Mouse (Mus musculus) limb, embryonic 10.5 days (tissue): ENCODE results near the gene Lrmda. TPM values are rescaled to one million over a fixed set of nuclear protein-coding genes. Genes with fewer than 3 reads are reported as not detected.

Experiments
- DNase-seq: peaks from one replicate; pipeline ENCODE4 v3.0.0-alpha.2; 2017; ENCODE audit warnings: low spot score
- H3K27ac ChIP-seq: fragments of 300-500 bp; sonication (generic); 2 replicates; pipeline ENCODE4 v1.5.1; 2016; ENCODE audit warnings: mild to moderate bottlenecking
- H3K27me3 ChIP-seq: fragments of 300-500 bp; sonication (generic); 2 replicates; pipeline ENCODE4 v1.6.1; 2016; ENCODE audit warnings: low read depth, mild to moderate bottlenecking; ENCODE audit not compliant: poor library complexity, severe bottlenecking
- H3K36me3 ChIP-seq: fragments of 300-500 bp; sonication (generic); 2 replicates; pipeline ENCODE4 v1.6.1; 2016; ENCODE audit warnings: mild to moderate bottlenecking, moderate library complexity
- H3K4me1 ChIP-seq: fragments of 300-500 bp; sonication (generic); 2 replicates; pipeline ENCODE4 v1.6.1; 2016
- H3K4me3 ChIP-seq: fragments of 300-500 bp; sonication (generic); 2 replicates; pipeline ENCODE4 v1.5.1; 2016; ENCODE audit warnings: mild to moderate bottlenecking, moderate library complexity
- H3K9me3 ChIP-seq: fragments of 300-500 bp; sonication (generic); replicated peaks from 2 replicates; pipeline ENCODE4 v1.6.1; 2016; ENCODE audit warnings: mild to moderate bottlenecking
- WGBS: fragments of 180-500 bp; shearing (Covaris S2); methylation state at CpG from one replicate; pipeline ENCODE4 v1.1.7; 2016; 5-methylcytosine and 5-hydroxymethylcytosine counted together
- polyA plus RNA-seq: library from polyadenylated mRNA; unstranded; fragments of >200 nt; fragmentation: Nextera tagmentation; extraction: Ambion mirVana; gene quantifications from 2 replicates; pipeline ENCODE4 v1.2.1, GENCODE M21; 2016

The Lrmda gene
- polyA plus RNA-seq, 1 experiment from 2014 or later = 0.48 TPM

- DNase-seq = no peak
- Histone ChIP-seq H3K9me3 (no peaks in the 10 kb centered on the region), H3K27ac (no peak overlapping the region), H3K36me3 (no peaks in the 10 kb centered on the region), H3K4me1 (peaks cover 21% of the 10 kb centered on the region; the same call in 1 of the 2 replicates), H3K27me3 (peaks cover 91% of the 10 kb centered on the region), H3K4me3 (no peak overlapping the region)
- WGBS = 82% methylated on average over 12 of the region's 12 CpGs
Measured at GRCm38 (mm10) chr14:22036802-22037497, 17.4 kb downstream of the Lrmda start.

DNA sequence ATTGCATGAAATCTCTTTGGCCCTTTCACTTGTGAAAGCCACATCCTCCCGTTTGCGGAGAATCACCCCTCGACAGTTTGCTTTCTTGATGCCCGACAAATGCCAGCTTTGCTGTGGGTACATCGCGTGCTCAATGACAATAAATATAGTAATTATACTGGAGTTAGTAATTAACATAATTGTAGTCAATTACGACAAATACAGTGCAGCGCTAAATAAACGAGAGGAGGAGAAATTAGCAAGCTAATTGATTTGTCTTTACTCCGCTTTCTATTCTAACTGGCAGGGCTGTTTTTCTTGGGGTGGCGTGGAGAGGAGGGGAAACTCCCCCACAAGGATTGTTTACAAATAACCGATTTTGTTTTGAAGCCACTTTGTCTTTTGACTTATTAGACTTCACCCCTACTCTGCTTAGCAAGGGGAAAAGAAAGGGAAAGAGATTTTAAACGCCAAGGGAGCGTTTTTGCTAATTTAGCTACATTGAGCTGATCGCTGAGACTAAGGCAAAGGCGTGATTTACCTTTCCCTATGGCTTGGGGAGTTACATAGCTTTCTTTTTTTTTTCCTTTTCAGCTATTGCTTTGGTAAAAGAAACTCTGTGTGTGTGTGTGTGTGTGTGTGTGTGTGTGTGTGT is 18.1 kb downstream of the Lrmda start:
- WGBS = 67% methylated on average over 16 of the region's 16 CpGs
- DNase-seq = no peak
- peaks cover 98% of the 10 kb centered on the region for H3K27me3 ChIP-seq
- H3K9me3 ChIP-seq = no peaks in the 10 kb centered on the region
- H3K4me1 ChIP-seq = peaks cover 21% of the 10 kb centered on the region; the same call in 1 of the 2 replicates
- H3K36me3 ChIP-seq = no peaks in the 10 kb centered on the region
- H3K27ac ChIP-seq = no peak overlapping the region
- no peak overlapping the region for H3K4me3 ChIP-seq

DNA sequence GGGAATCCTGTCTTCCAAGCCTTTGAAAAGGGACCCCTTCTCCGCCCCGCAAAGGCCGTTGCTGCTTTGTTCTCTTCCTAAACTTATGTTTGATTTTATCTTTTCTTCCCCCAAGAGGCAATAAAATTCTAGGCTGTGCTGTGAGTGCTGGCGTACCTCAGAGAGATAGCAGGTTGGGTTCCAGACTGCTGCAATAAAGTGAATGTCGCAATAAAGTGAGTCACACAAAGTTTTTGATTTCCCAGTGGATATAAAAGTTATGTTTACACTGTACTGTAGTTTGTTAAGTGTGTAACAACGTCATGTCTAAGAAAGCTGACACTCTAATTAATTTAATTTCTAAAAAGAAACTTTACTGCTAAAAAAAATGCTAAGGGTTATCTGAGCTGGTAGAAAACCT is 22.6 kb downstream of the Lrmda start:
- Histone ChIP-seq H3K9me3 (no peaks in the 10 kb centered on the region), H3K27me3 (peaks cover 98% of the 10 kb centered on the region)
- 89% methylated on average over 6 of the region's 6 CpGs for WGBS

GRCm38 (mm10) chr14:22043420-22043819 is 23.9 kb downstream of the Lrmda start:
- Histone ChIP-seq H3K27me3 (peaks cover 90% of the 10 kb centered on the region), H3K4me3 (no peak overlapping the region)
- no peak for DNase-seq

More for the DNA sequence above, 22.6 kb downstream of the Lrmda start:
- Histone ChIP-seq H3K4me1 (peaks cover 11% of the 10 kb centered on the region), H3K27ac (no peak overlapping the region), H3K36me3 (no peaks in the 10 kb centered on the region), H3K4me3 (no peak overlapping the region)
- no peak for DNase-seq

DNA sequence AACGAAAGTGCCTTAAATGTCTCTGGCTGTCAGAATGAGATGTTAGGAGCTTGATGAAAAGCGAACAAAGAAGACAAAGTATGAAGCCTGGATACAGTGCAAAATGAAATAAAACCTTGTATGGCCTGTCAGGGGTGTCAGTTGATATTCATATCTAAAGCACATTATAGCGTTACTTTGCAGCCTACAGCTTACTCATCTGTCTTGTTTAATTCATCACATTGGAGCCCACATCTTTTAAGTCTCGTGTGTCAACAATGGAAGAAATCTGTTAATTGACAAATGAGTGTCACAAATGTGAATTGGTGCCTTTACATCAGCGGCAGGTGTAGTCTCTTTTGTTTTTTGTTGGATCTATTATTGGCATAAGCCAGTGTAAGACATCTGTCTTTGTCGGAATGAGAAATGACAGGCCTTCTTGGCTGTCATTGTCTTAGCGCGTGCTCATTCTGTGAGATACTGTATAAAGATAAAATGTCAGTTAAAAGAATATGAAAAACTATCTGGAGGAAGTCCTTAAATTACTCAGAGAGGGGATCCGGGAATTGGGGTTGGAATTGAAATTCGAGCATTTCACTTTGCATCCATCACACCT is 26.8 kb downstream of the Lrmda start:
- H3K27me3 ChIP-seq = peaks cover 79% of the 10 kb centered on the region
- DNase-seq = no peak
- WGBS = 88% methylated on average over 10 of the region's 10 CpGs
- H3K4me1 ChIP-seq = peaks cover 38% of the 10 kb centered on the region
- H3K27ac ChIP-seq = no peak overlapping the region
- no peaks in the 10 kb centered on the region for H3K36me3 ChIP-seq
- H3K9me3 ChIP-seq = no peaks in the 10 kb centered on the region
- no peak overlapping the region for H3K4me3 ChIP-seq

More at GRCm38 (mm10) chr14:22043420-22043819, 23.9 kb downstream of the Lrmda start:
- 88% methylated on average over 5 of the region's 5 CpGs for WGBS
- Histone ChIP-seq H3K4me1 (peaks cover 18% of the 10 kb centered on the region), H3K27ac (no peak overlapping the region), H3K36me3 (no peaks in the 10 kb centered on the region), H3K9me3 (no peaks in the 10 kb centered on the region)

DNA sequence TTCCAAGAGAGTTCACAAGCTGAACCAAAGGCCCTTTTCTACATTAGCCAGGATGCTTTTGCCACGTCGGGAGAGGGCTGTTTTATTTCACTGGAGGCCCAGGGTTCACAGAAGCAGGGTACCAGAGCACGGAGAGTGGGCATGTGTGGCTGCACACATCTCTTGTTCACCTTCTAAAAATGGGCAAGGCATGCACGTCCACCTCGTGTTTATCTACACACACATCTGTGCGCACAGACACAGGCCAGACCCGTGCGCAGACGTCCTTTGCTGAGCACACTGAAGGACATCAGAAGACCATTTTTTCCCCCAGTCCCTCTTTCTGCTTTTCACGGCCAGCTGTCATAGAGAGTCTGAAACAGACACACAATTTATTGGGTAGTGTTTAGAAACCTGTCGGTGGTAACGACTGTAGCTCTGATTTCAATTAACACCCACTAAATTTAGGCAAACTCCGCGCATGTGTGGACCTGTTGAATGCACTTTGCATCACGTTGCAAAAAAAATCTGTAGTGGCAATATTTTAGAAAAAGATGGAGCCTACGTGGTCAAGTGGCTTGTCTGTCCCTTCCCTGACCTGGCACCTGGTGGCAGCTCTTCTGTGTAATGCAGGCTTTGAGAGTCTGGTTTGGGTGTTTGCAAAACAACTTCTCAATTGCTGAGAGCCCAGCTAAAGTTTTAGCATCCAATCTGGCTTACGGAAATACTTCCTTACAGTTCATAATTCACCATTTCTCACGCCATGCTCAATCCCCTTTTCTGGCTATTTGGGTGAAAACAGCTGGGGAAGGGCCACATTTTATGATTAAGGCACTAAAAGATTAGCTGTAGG is 28.8 kb downstream of the Lrmda start:
- peaks cover 52% of the 10 kb centered on the region for H3K4me1 ChIP-seq
- no peaks in the 10 kb centered on the region for H3K36me3 ChIP-seq
- H3K27me3 ChIP-seq = peaks cover 79% of the 10 kb centered on the region
- no peaks in the 10 kb centered on the region for H3K9me3 ChIP-seq
- peak overlapping the region; percentile 31; the same call in 1 of the 2 replicates for H3K27ac ChIP-seq
- WGBS = 18% methylated on average over 18 of the region's 18 CpGs
- DNase-seq = peak; percentile 67
- peak overlapping the region; percentile 13; the same call in 1 of the 2 replicates for H3K4me3 ChIP-seq

DNA sequence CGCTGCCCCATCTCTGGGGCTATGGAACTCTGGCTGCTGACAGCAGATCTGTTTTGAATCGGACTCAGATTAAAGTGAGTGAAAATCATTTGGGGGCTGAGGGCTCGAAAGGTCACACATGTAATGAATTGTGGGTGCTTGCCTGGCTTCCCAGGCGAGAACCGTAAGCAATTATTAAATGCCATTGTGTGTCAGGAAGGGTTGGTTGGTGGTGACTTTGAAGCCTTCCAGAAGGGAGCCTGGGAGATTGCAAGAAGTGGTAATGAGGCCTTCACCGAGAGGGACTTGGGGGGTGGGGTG is 29.3 kb downstream of the Lrmda start:
- Histone ChIP-seq H3K4me3 (no peak overlapping the region), H3K36me3 (no peaks in the 10 kb centered on the region), H3K4me1 (peaks cover 52% of the 10 kb centered on the region), H3K27ac (no peak overlapping the region), H3K9me3 (no peaks in the 10 kb centered on the region), H3K27me3 (peaks cover 79% of the 10 kb centered on the region)
- 10% methylated on average over 6 of the region's 6 CpGs for WGBS
- DNase-seq = peak; percentile 78

- H3K36me3 ChIP-seq = no peaks in the 10 kb centered on the region
- 16% methylated on average over 1 of the region's 1 CpGs for WGBS
- no peak for DNase-seq
- H3K27me3 ChIP-seq = peaks cover 80% of the 10 kb centered on the region
- H3K4me3 ChIP-seq = no peak overlapping the region
- no peaks in the 10 kb centered on the region for H3K9me3 ChIP-seq
- H3K27ac ChIP-seq = no peak overlapping the region
- peaks cover 52% of the 10 kb centered on the region for H3K4me1 ChIP-seq
Measured at GRCm38 (mm10) chr14:22049282-22049681, 29.8 kb downstream of the Lrmda start.

GRCm38 (mm10) chr14:22051941-22052664 is 32.6 kb downstream of the Lrmda start:
- Histone ChIP-seq H3K9me3 (no peaks in the 10 kb centered on the region), H3K36me3 (no peaks in the 10 kb centered on the region), H3K27me3 (peaks cover 81% of the 10 kb centered on the region), H3K27ac (no peak overlapping the region), H3K4me3 (no peak overlapping the region), H3K4me1 (peaks cover 67% of the 10 kb centered on the region)
- DNase-seq = no peak
- WGBS = 66% methylated on average over 14 of the region's 14 CpGs

GRCm38 (mm10) chr14:22055630-22056029 is 36.1 kb downstream of the Lrmda start:
- H3K9me3 ChIP-seq = no peaks in the 10 kb centered on the region
- no peak overlapping the region for H3K4me3 ChIP-seq
- peaks cover 100% of the 10 kb centered on the region for H3K27me3 ChIP-seq
- H3K36me3 ChIP-seq = no peaks in the 10 kb centered on the region
- no peak overlapping the region for H3K27ac ChIP-seq
- no peak for DNase-seq
- WGBS = 56% methylated on average over 8 of the region's 8 CpGs
- peaks cover 42% of the 10 kb centered on the region for H3K4me1 ChIP-seq

GRCm38 (mm10) chr14:22056246-22056645 is 36.7 kb downstream of the Lrmda start:
- Histone ChIP-seq H3K4me1 (peaks cover 46% of the 10 kb centered on the region), H3K27ac (no peak overlapping the region), H3K36me3 (no peaks in the 10 kb centered on the region), H3K4me3 (no peak overlapping the region), H3K27me3 (peaks cover 100% of the 10 kb centered on the region), H3K9me3 (no peaks in the 10 kb centered on the region)
- DNase-seq = no peak
- 84% methylated on average over 4 of the region's 4 CpGs for WGBS

DNA sequence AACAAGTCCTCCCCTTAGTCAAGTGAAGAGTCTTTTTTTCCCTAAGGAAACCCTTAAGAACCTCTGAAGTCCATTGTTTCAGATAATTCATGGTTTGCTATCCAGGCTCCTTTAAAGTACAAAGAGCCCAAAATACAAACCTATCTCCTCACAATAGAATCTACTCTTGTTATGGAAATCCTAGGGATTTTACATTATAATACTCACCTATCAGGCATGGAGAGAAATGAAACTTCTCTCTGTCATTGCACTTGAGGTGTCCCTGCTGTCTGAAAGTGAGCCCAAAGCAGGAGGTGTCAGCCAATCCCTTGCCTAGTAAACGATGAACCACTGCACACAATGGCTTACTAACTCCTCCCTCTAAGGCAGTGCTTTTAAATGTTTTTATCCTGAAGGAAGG is 39.2 kb downstream of the Lrmda start:
- peaks cover 32% of the 10 kb centered on the region for H3K4me1 ChIP-seq
- 82% methylated on average over 1 of the region's 1 CpGs for WGBS

More for the DNA sequence above, 39.2 kb downstream of the Lrmda start:
- Histone ChIP-seq H3K27ac (no peak overlapping the region), H3K36me3 (no peaks in the 10 kb centered on the region), H3K27me3 (peaks cover 100% of the 10 kb centered on the region), H3K9me3 (no peaks in the 10 kb centered on the region), H3K4me3 (no peak overlapping the region)
- DNase-seq = no peak
